Mouse (Mus musculus): ENCODE measurements around the gene Snx33.
"Not testable (repeated sequence)": the region's sequence is repeated elsewhere in the genome, so short reads cannot be mapped to it uniquely, and the experiment has no call there.

Gene Snx33

GRCm38 (mm10) chr9:56928041-56928811 is at the start of gene Snx33:
Gene Snx33 (minus strand): TSS chr9:56928371.
- in situ Hi-C loops (cut with MseI, MboI), result no loop called here

- in situ Hi-C loops (cut with MseI, MboI), result no loop called here
Measured at GRCm38 (mm10) chr9:56975199-56975598, 47.0 kb upstream of the Snx33 start.

- in situ Hi-C loops (cut with MseI, MboI), result no loop called here
Measured at GRCm38 (mm10) chr9:56973960-56974524, 45.9 kb upstream of the Snx33 start.

- in situ Hi-C loops (cut with MseI, MboI), result no loop called here
Measured at GRCm38 (mm10) chr9:56970158-56970557, 42.0 kb upstream of the Snx33 start.

- in situ Hi-C loops (cut with MseI, MboI), result no loop called here
Measured at GRCm38 (mm10) chr9:56961591-56961990, 33.4 kb upstream of the Snx33 start.

- in situ Hi-C loops (cut with MseI, MboI), result no loop called here
Measured at GRCm38 (mm10) chr9:56958689-56959088, 30.5 kb upstream of the Snx33 start.

GRCm38 (mm10) chr9:56956966-56957675 is 28.9 kb upstream of the Snx33 start:
- in situ Hi-C loops (cut with MseI, MboI), result no loop called here

GRCm38 (mm10) chr9:56953562-56953961 is 25.4 kb upstream of the Snx33 start:
- in situ Hi-C loops (cut with MseI, MboI), result no loop called here

- in situ Hi-C loops (cut with MseI, MboI), result no loop called here
Measured at GRCm38 (mm10) chr9:56950414-56951400, 22.5 kb upstream of the Snx33 start, which contains the start of gene Snupn. Gene Snupn (plus strand): TSS chr9:56950878.

- in situ Hi-C loops (cut with MseI, MboI), result no loop called here
Measured at GRCm38 (mm10) chr9:56949767-56950166, 21.6 kb upstream of the Snx33 start.

GRCm38 (mm10) chr9:56948699-56949098 is 20.5 kb upstream of the Snx33 start:
- in situ Hi-C loops (cut with MseI, MboI), result not testable (repeated sequence)

GRCm38 (mm10) chr9:56947481-56947880 is 19.3 kb upstream of the Snx33 start:
- in situ Hi-C loops (cut with MseI, MboI), result not testable (repeated sequence)

GRCm38 (mm10) chr9:56938374-56938773 is 10.2 kb upstream of the Snx33 start:
- in situ Hi-C loops (cut with MseI, MboI), result no loop called here

- in situ Hi-C loops (cut with MseI, MboI), result no loop called here
Measured at GRCm38 (mm10) chr9:56937223-56938160, 9.3 kb upstream of the Snx33 start, which contains the start of gene Imp3. Gene Imp3 (plus strand): TSS chr9:56937475.

- in situ Hi-C loops (cut with MseI, MboI), result no loop called here
Measured at GRCm38 (mm10) chr9:56936861-56937222, 8.7 kb upstream of the Snx33 start.

GRCm38 (mm10) chr9:56930556-56930955 is 2.4 kb upstream of the Snx33 start:
- in situ Hi-C loops (cut with MseI, MboI), result loop anchor here in 1 of 2 experiments (5.0 kb wide), 1 partner anchor 38 kb away; no protein-coding TSS in a partner anchor

GRCm38 (mm10) chr9:56929496-56929895 is 1.3 kb upstream of the Snx33 start:
- in situ Hi-C loops (cut with MseI, MboI), result no loop called here

- in situ Hi-C loops (cut with MseI, MboI), result no loop called here
Measured at GRCm38 (mm10) chr9:56927191-56928012, 769 bp downstream of the Snx33 start.

- in situ Hi-C loops (cut with MseI, MboI), result no loop called here
Measured at GRCm38 (mm10) chr9:56926387-56926786, 1.8 kb downstream of the Snx33 start.
